Mouse (Mus musculus) CD4-positive, CD25-positive, alpha-beta regulatory T cell, adult 2 months (primary cell): Measurements from ENCODE around the gene Zdhhc7.

Experiments used
- DNase-seq: peaks from one replicate; pipeline ENCODE4 v3.0.0-alpha.2; 2012; ENCODE audit warnings: low read depth, low spot score

Zdhhc7 gene

GRCm38 (mm10) chr8:120114315-120114841 lies 13.1 kb upstream of the Zdhhc7 start:
- peak; percentile 58 for DNase-seq

GRCm38 (mm10) chr8:120113758-120114255 lies 12.5 kb upstream of the Zdhhc7 start, which contains the start of gene 6430548M08Rik:
Gene 6430548M08Rik, plus strand, starts transcription at chr8:120114152.
- peak; percentile 100 for DNase-seq

DNA sequence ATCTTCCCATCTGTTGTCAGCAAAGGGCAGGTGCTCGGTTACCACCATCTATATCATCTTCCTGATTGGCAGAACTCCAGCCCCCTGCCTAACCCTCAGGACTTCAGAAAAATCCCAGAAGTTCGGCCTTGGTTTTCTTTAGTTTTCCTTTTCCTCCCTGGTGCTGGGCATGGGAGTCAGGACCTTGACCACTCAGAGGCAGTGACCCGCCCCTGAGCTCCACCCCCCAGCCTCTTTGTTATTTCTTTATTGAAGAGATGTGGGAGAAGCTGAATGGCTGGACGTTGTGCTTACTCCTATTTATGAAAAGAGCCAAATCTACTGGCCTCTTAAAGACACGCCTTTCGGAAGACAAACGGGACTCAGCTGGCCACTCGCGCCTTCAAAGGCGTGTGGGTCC lies 12.0 kb upstream of the Zdhhc7 start:
- DNase-seq, result no peak

- DNase-seq, result no peak
Measured at GRCm38 (mm10) chr8:120112535-120112934, 11.3 kb upstream of the Zdhhc7 start.

- DNase-seq, result no peak
Measured at GRCm38 (mm10) chr8:120111382-120111781, 10.1 kb upstream of the Zdhhc7 start.

- DNase-seq, result no peak
Measured at GRCm38 (mm10) chr8:120110966-120111365, 9.7 kb upstream of the Zdhhc7 start.

DNA sequence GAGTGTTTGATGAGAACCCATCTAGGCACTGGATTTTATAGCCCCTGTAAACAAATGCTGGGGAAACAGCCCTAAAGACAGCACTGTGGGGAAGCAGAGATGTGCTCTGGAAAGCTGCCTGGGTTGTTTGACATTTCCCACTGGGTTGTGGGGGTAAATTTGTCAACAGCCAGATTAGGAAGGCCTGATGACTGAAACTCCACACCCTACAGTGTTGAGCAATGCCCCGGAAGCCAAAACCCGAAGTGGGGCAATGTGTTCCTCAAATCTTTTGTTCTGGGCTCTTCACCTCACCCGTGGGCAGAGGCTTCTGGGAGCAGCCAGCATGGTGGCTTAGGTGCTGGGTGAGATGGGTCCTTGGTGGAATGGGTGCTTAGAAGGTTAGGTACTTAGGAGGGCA lies 7.9 kb upstream of the Zdhhc7 start:
- DNase-seq, result no peak

DNA sequence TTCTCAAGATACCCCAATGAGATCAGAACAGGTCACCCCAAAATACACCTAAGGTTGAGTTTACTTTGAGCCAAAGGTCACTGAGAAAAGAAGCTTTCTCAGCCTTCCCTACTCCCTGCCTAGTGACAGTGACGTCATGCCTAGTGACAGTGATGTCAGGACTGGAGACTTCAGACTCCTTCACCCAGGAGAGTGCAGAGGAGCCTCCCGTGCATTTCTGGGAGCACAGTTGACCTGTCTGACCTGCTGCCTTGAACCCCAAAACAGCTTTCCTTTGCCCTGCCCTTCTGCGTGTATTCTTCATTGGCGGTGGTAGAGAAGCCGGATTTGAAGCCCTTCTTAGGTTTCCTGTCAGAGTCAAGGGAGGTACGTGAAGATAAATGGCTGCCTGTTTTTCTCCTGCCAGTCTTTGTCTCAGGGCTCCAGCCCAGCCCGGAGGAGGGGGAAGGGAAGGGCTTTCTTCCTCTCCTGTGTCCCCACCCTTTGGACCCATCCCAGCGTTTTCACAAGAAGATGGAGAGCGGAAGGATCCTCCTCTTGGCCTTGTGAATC lies 3.5 kb upstream of the Zdhhc7 start:
- peak; percentile 63 for DNase-seq

DNA sequence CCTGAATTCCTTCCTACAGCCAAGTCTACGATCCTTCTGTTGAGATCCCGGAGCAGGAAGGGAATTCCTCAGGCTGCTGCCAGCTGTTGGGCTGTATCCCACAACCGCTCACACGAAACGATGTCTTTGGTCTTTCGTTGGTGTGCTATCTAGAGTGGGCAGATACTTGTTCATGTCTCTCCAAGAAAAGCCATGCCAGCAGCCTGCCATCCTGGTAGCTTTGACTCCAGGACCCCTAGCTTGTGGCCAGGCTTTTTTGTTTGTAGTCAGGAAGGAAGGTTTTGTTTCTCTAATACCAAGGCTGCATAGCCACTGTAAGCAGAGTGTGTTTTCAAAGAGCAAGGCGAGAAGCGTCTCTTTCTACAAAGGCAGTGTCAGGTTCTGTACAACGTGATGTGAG lies 2.6 kb upstream of the Zdhhc7 start:
- DNase-seq, result no peak

DNA sequence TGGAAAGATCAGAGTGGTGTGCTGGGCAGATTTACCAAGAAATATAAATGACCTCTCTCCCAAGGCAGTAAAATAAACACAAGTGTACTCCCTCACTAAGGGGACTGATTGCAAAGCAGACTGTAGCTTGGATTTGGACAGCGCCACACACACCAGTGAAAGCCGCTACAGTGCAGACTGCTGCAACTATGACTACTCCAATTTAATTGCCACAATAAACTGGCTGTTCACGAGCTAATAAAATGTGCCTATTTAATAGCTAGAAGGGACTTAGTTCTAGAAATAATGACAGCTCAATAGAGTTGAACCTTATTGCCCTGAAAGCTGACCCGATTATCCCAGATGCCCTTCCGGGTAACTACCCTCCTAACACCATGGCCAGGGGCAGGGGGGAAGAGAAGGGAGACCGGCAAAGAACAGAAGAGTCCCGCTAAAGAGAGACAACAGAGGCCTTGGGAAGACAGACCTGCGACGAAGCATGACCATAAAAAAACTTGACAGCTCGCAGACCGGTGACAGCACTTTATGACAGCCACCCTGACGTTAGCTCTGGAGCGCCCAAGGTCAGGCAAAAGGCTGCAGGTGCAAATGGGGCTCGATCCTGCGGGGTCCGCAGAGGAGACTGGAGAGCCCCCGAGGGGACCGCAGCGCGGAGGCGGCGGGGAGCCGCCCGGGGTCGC lies 754 bp downstream of the Zdhhc7 start:
- DNase-seq, result no peak

DNA sequence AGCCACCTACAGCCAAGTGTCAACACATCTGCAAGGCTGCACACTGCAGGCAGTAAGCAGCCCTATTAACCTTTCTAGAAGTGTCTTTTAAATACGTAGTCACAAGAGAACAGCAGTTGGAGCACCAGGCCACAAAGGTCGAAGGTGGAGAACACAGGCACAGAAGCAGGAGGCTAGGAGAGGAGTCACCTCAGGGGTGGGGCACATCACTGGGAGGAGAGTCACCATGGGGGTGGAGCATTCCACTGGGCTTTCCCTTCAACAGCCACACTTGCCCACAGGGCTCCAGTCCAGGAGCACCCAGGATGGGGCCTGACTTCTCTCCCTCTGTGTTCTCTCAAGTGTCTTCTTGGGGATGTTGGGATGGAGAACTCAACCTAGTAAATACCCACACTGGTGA lies 4.8 kb downstream of the Zdhhc7 start:
- no peak for DNase-seq

DNA sequence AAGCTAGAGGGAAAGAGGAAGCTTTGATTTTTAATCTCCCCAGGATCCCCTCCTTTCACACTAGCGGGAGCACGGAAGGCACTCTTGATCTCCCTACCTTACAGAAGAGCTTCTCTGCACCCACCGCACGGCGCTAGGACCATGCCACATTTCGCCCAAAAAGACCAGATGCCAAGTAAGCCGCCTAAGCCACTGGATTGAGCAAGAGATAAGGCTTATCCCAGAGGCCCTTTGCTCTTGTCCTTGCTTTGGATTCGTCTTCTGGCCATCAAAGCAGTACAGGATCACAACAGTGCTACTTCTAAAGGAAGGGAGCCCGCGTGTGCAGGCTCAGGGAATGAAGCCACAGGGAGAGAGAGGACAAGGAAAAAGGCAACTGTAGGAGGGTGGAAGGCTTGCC lies 6.5 kb downstream of the Zdhhc7 start:
- DNase-seq, result no peak

- DNase-seq, result no peak
Measured at GRCm38 (mm10) chr8:120093103-120093502, 8.2 kb downstream of the Zdhhc7 start.

- no peak for DNase-seq
Measured at GRCm38 (mm10) chr8:120091032-120091431, 10.2 kb downstream of the Zdhhc7 start.

GRCm38 (mm10) chr8:120089511-120089910 lies 11.8 kb downstream of the Zdhhc7 start:
- no peak for DNase-seq

DNA sequence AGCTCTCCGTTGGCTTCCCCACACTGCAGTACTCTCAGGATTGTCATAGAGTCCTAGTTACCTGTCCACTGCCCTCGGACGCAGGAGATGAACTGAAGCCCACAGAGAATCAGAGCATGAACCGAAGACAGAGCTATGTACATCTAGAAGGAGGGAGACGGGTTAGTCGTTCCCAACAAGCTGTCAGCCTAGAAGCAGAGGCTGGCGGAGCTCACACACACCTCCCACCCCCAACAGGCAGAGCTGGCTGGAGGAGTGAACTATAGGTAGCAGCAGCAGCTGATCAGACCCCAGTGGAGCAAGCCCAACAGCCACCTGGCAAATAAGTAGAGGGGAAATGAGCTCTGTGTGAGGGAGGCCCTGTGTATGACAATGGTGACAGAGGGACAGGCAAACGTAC lies 16.5 kb downstream of the Zdhhc7 start:
- no peak for DNase-seq

- no peak for DNase-seq
Measured at GRCm38 (mm10) chr8:120083261-120083660, 18.0 kb downstream of the Zdhhc7 start.

DNA sequence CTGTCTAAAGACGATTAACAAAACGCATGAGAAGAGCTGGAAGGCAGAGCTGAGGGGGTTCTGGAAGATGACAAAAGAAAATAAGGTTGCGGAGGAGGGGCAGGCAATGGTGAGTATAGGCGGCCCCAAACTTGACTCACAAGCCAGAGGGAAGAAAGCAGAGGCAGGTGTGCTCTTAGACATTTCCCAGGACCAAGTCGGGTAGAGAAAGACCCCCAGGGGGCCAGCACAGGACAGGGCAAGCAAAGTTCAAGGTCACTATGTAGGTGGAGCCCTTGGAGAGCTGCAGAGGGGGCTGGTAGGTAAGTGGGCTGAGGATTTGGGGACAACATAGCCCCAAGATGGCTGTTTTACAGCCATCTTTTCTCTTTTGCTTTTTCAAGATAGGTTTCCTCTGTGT lies 21.9 kb downstream of the Zdhhc7 start:
- no peak for DNase-seq

DNA sequence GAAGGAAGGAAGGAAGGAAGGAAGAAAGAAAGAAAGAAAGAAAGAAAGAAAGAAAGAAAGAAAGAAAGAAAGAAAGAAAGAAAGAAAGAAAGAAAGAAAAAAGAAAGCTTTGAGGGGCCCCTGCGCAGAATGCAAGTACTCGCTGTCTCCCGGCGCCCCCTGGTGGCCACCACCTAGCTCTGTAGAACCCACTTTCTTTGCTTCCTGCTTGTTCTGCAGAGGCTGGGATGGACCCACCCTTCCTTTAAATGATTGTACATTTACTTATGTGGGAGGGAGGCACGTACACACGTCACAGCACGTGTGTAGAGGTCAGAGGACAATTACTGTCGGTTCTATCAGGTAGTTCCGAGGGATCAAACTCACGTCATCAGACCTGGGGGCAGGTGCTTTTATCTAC lies 23.2 kb downstream of the Zdhhc7 start:
- DNase-seq, result peak; percentile 91

DNA sequence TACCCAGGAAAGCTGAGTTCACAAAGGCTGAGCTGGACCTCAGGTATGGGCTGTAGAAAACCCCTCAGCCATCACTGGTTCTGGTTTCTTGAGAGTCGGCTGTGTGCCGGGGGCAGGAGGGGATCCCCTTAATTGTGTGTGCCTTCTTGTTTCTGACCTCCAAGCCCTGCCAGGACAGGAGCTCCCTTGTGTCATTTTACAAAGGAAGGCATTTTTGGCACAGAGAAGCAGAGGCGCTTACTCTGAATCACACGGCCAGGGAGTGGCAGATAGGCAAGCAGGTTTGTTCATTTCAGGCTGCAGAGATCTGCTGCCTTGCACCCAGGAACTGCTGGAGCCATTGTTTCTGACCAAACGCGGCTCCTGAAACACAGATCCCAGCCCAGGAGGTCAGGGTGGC lies 25.9 kb downstream of the Zdhhc7 start:
- no peak for DNase-seq

DNA sequence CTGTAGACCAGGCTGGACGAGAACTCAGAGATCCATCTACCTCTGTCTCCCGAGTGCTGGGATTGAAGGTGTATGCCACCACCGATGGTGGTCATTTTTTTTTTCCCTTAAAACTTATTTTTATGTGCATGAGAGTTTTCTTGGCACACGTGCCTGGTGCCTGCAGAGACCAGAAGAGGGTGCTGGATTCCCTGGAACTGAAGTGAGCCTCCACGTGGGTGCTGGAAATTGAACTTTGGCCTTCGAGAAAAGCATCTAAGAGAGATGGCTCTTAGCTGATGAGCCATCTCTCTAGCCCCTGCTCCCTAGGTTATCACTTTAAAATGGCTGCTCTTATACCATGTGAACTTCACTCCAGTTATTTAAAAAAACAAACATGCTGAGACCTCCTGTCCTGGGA lies 26.8 kb downstream of the Zdhhc7 start:
- DNase-seq, result no peak

DNA sequence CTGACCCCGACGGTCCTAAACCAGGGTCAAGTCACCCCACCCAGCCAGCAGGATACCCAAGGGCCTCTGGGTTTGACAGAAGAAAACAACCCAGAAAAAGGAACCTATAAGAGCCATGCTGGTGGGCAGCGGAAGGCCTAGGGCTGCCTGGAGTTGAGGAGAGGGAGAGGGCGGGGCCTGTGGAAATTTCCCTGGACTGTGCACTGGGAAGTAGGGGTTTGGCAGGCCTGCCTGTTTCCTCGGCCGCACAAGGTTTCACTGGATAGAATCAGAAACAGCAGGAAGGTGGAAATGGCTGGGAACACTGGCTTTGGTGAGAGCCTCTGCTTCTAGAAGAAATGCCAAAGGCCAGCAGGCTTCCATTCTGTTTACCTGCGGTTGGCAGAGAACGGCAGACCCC lies 28.5 kb downstream of the Zdhhc7 start:
- no peak for DNase-seq

- DNase-seq, result no peak
Measured at GRCm38 (mm10) chr8:120072259-120072658, 29.0 kb downstream of the Zdhhc7 start.
